Mouse (Mus musculus) MEL (cell line): Measurements from ENCODE around the gene 1700006A11Rik. TPM values are rescaled to one million over a fixed set of nuclear protein-coding genes. Genes with fewer than 3 reads are reported as not detected.

Source experiments
- DNase-seq: peaks from one replicate; pipeline ENCODE4 v3.0.0; 2011; ENCODE audit warnings: low read depth, low spot score
- H3K27ac ChIP-seq: 2 replicates; pipeline ENCODE4 v1.5.1; 2012; ENCODE audit warnings: low read depth, mild to moderate bottlenecking, control low read depth, low read length, moderate library complexity; ENCODE audit not compliant: control insufficient read depth
- H3K27me3 ChIP-seq, 2 experiments: fragments of 150-350 bp in 1 of 2; sonication (generic) in 1 of 2; 2 replicates each; pipeline ENCODE4 v1.6.1; 2012; ENCODE audit warnings: low read length in 2 of 2, mild to moderate bottlenecking in 2 of 2, improper control_type of control experiment in 1 of 2, moderate library complexity in 1 of 2; ENCODE audit not compliant: insufficient read depth in 2 of 2, control insufficient read depth in 1 of 2
- H3K36me3 ChIP-seq, 2 experiments: 2 replicates each; pipeline ENCODE4 v1.6.1; 2012 to 2014; ENCODE audit warnings: low read length in 2 of 2, improper control_type of control experiment in 1 of 2, inconsistent platforms in 1 of 2, mild to moderate bottlenecking in 1 of 2; ENCODE audit not compliant: insufficient read depth in 2 of 2, control insufficient read depth in 1 of 2
- H3K4me1 ChIP-seq, 2 experiments: fragments of 150-350 bp in 1 of 2; sonication (generic) in 1 of 2; 2 replicates each; pipeline ENCODE4 v1.6.1; 2012; ENCODE audit warnings: low read length in 2 of 2, improper control_type of control experiment in 1 of 2, mild to moderate bottlenecking in 1 of 2; ENCODE audit not compliant: insufficient read depth in 2 of 2, control insufficient read depth in 1 of 2
- H3K4me3 ChIP-seq, 2 experiments: fragments of 150-350 bp in 1 of 2; sonication (generic) in 1 of 2; 2 replicates each; pipeline ENCODE4 v1.5.1; 2012; ENCODE audit warnings: low read depth in 2 of 2, low read length in 2 of 2, mild to moderate bottlenecking in 2 of 2, moderate library complexity in 2 of 2, control low read depth in 1 of 2, improper control_type of control experiment in 1 of 2; ENCODE audit not compliant: control insufficient read depth in 1 of 2, insufficient read depth in 1 of 2
- H3K79me2 ChIP-seq: 2 replicates; pipeline ENCODE4 v1.6.1; 2012; ENCODE audit warnings: mild to moderate bottlenecking, low read length, moderate library complexity; ENCODE audit not compliant: control insufficient read depth, poor library complexity, insufficient read depth
- H3K9ac ChIP-seq: 2 replicates; pipeline ENCODE4 v1.6.1; 2012; ENCODE audit warnings: low read depth, mild to moderate bottlenecking, control low read depth, low read length, moderate library complexity; ENCODE audit not compliant: control insufficient read depth, poor library complexity, severe bottlenecking
- H3K9me3 ChIP-seq: fragments of 150-350 bp; sonication (generic); replicated peaks from 2 replicates; pipeline ENCODE4 v1.6.1; 2012; ENCODE audit warnings: mild to moderate bottlenecking, low read length, improper control_type of control experiment, moderate library complexity; ENCODE audit not compliant: insufficient read depth
- CHD1 ChIP-seq: IDR thresholded peaks from 2 replicates; pipeline ENCODE4 v1.6.1; 2012; ENCODE audit warnings: low read depth, mild to moderate bottlenecking, inconsistent platforms, low read length, improper control_type of control experiment
- ELF1 ChIP-seq: IDR thresholded peaks from 2 replicates; pipeline ENCODE4 v1.6.1; 2014; ENCODE audit warnings: low read depth, mild to moderate bottlenecking, inconsistent platforms, low read length, improper control_type of control experiment, moderate library complexity
- GABPA ChIP-seq: IDR thresholded peaks from 2 replicates; pipeline ENCODE4 v1.6.1; 2012; ENCODE audit warnings: low read depth, mild to moderate bottlenecking, inconsistent platforms, low read length, improper control_type of control experiment, moderate library complexity
- HCFC1 ChIP-seq: IDR thresholded peaks from 2 replicates; pipeline ENCODE4 v1.6.1; 2012; ENCODE audit warnings: low read depth, mild to moderate bottlenecking, inconsistent platforms, low read length, improper control_type of control experiment, moderate library complexity
- KAT2A ChIP-seq: conservative IDR thresholded peaks from 2 replicates; pipeline ENCODE4 v1.6.1; 2012; ENCODE audit warnings: low read depth, low read length, improper control_type of control experiment, inconsistent platforms
- MAX ChIP-seq: IDR thresholded peaks from 2 replicates; pipeline ENCODE4 v1.6.1; 2011; ENCODE audit warnings: low read length, improper control_type of control experiment
- MEF2A ChIP-seq: IDR thresholded peaks from 2 replicates; pipeline ENCODE4 v1.6.1; 2014; ENCODE audit warnings: low read depth, mild to moderate bottlenecking, inconsistent platforms, low read length, improper control_type of control experiment; ENCODE audit not compliant: poor library complexity, insufficient replicate concordance, severe bottlenecking; ENCODE audit errors: extremely low read depth
- MXI1 ChIP-seq: IDR thresholded peaks from 2 replicates; pipeline ENCODE4 v1.6.1; 2011; ENCODE audit warnings: mild to moderate bottlenecking, low read depth, low read length, improper control_type of control experiment
- POLR2A ChIP-seq, 2 experiments: IDR thresholded peaks; 2 replicates each; pipeline ENCODE4 v1.6.1; 2011 to 2012; ENCODE audit warnings: low read length in 2 of 2, mild to moderate bottlenecking in 2 of 2, control low read depth in 1 of 2, improper control_type of control experiment in 1 of 2, low read depth in 1 of 2, moderate library complexity in 1 of 2; ENCODE audit not compliant: control insufficient read depth in 1 of 2, insufficient read depth in 1 of 2, poor library complexity in 1 of 2
- RCOR1 ChIP-seq: IDR thresholded peaks from 2 replicates; pipeline ENCODE4 v1.6.1; 2012; ENCODE audit warnings: low read depth, mild to moderate bottlenecking, inconsistent platforms, low read length, improper control_type of control experiment
- TAL1 ChIP-seq: IDR thresholded peaks from 2 replicates; pipeline ENCODE4 v1.6.1; 2012; ENCODE audit warnings: mild to moderate bottlenecking, inconsistent platforms, low read length, moderate library complexity, mixed read lengths
- TCF12 ChIP-seq: IDR thresholded peaks from 2 replicates; pipeline ENCODE4 v1.6.1; 2014; ENCODE audit warnings: low read depth, mild to moderate bottlenecking, inconsistent platforms, low read length, improper control_type of control experiment, moderate library complexity
- UBTF ChIP-seq: IDR thresholded peaks from 2 replicates; pipeline ENCODE4 v1.6.1; 2012; ENCODE audit warnings: low read depth, mild to moderate bottlenecking, inconsistent platforms, low read length, improper control_type of control experiment, moderate library complexity, borderline replicate concordance; ENCODE audit not compliant: insufficient read depth
- polyA plus RNA-seq, 2 experiments: library from polyadenylated mRNA; stranded (reverse) in 1 of 2; unstranded in 1 of 2; fragments of >175 nt in 1 of 2; fragments of >200 nt in 1 of 2; gene quantifications; 2 replicates each; pipeline versions ENCODE4 v1.2.1 to v1.2.4; 2012; ENCODE audit warnings: low replicate concordance in 2 of 2, low read depth in 1 of 2; ENCODE audit not compliant: insufficient read length in 2 of 2, insufficient read depth in 1 of 2, missing spikeins in 1 of 2
- total RNA-seq: library from RNA; depleted of rRNA; stranded (reverse); fragments of 300-350 nt; gene quantifications from 2 replicates; pipeline ENCODE4 v1.2.3, GENCODE M21; 2012; rRNA removed

The 1700006A11Rik gene
- total and polyA plus RNA-seq, 3 experiments = not detected

- TF ChIP-seq POLR2A (IDR thresholded peaks at IDR 0.05; ENCODE audit: control insufficient read depth in 1 of 2, insufficient read depth in 1 of 2, low read depth in 1 of 2, low read length in 2 of 2, poor library complexity in 1 of 2) = no peak
- TF ChIP-seq MEF2A = no peak
- TF ChIP-seq GABPA = no peak
- TF ChIP-seq CHD1 = no peak
- TF ChIP-seq TCF12 = no peak
- TF ChIP-seq TAL1 = no peak
- TF ChIP-seq MAX = no peak
- TF ChIP-seq KAT2A = no peak
- TF ChIP-seq HCFC1 = no peak
- no peak for TF ChIP-seq ELF1
- no peak for TF ChIP-seq MXI1
- no peak for TF ChIP-seq UBTF
- TF ChIP-seq RCOR1 = no peak
- Histone ChIP-seq H3K27me3 (no peaks in the 10 kb centered on the region), H3K36me3 (no peaks in the 10 kb centered on the region), H3K27ac (no peak overlapping the region), H3K9me3 (no peaks in the 10 kb centered on the region), H3K4me1 (no peaks in the 10 kb centered on the region), H3K9ac (no peak overlapping the region), H3K4me3 (no peak overlapping the region), H3K79me2 (no peaks in the 10 kb centered on the region)
- DNase-seq = no peak
Measured at GRCm38 (mm10) chr3:124357533-124357932, 68.3 kb downstream of the 1700006A11Rik start.

Other genes with a start within 250 kb of the 1700006A11Rik start
- not detected in 2 replicates for gene Tram1l1, start 105.2 kb downstream of the 1700006A11Rik start, total RNA-seq
- gene Tram1l1, start 105.2 kb downstream of the 1700006A11Rik start, polyA plus RNA-seq = not detected
- gene 1700003H04Rik, start 155.1 kb upstream of the 1700006A11Rik start, total RNA-seq = not detected in 2 replicates
- not detected for gene 1700003H04Rik, start 155.1 kb upstream of the 1700006A11Rik start, polyA plus RNA-seq